Mouse (Mus musculus): ENCODE data around the gene Dtx3.

DNA sequence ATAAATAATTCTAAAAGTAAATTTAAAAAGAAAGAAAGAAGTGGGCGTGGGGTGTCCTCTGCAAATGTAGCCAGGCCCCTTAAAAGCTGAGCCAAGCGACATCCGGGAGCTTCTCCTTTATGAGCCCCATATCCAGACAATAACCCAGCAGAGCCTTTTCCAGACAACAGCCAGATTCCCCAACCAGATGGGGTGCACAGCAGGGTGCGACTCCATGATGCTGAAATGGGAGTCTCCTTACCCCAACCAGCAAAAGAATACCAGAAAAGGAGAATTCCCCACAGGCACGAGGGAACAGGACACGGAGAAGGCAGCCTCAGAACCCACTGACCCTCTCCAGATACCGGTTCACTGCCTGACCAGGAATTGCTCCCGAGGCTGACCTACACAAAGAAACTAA is 52.3 kb downstream of the Dtx3 start:
- TF ChIP-seq CTCF (IDR thresholded peaks at IDR 0.05; ENCODE audit: insufficient read depth, low read depth, low read length), result no peak
- TF ChIP-seq POLR2A (IDR thresholded peaks at IDR 0.05; ENCODE audit: insufficient read depth, low read depth, low read length), result no peak

Measured in olfactory bulb, adult 2 months (tissue).